Mouse (Mus musculus) urinary bladder, postnatal 36 days (tissue): ENCODE results near the gene N4bp2.
"Not testable (repeated sequence)": the region's sequence is repeated elsewhere in the genome, so short reads cannot be mapped to it uniquely, and the experiment has no call there.

Experiments used
- DNase-seq, 2 experiments: peaks; one replicate each; pipeline ENCODE4 v3.0.0; 2022; ENCODE audit warnings: low spot score in 2 of 2, mixed read lengths in 1 of 2

Gene N4bp2

DNA sequence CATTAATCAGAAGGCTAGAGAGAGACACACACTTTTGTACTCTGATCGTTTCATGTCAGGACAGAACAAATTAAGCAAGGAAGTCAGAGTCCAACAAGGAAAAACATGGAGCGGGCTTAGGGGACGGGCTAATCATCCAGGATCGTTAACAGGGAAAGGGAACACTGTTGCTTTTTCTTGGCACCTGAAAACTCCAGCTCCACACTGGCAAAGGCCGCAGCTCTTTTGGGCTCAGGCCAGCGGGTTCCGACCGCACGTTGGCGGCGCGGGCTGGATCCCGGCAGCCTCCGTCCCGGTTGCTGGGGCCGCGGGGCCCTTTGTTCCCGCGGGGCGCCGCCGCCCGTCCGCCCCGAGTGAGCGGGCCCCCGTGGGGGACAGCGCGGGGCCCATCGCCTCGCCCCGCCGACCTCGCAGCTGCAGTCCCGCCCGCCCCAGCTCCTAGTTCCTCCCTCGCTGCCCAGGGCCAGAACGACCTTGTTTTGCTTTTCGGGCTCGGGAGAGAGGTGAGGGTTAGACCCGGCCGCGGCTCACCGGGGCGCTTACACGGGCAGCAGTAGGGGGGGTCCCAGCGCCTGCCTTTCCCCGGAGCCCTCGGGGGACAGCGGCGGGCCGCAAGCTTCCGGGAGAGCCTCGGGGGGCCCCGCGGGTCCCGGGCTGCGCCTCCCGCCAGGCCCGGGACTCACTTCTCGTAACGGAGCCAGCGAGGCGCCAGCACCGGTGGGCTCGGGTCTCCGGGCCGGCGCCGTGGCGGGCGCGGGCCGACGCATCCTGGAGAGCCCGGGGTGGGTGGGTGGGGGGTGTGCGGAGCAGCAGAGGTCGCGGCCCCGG is at the start of gene N4bp2:
N4bp2 (plus strand) TSS at position 434 of the 828 bp plus-strand sequence.
- peak; percentile 62 to 76 for DNase-seq

DNA sequence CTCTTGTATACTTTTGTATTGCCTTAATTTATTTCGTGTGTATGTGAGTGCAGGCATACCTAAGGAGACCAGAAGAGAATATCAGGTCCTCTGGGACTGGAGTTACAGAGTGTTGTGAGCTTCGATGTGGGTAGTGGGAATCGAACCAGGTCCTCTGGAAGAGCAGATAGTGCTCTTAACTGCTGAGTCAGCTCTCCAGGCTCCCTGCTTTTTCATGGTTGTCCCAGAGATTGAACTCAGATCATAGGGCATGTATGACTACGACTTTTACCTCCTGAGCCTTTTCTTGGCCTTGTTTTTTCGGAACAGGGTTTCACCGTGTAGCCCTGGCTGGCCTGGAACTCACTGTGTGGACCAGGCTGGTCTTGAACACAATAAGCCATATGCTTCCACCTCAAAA is 48.2 kb upstream of the N4bp2 start:
- no peak for DNase-seq

DNA sequence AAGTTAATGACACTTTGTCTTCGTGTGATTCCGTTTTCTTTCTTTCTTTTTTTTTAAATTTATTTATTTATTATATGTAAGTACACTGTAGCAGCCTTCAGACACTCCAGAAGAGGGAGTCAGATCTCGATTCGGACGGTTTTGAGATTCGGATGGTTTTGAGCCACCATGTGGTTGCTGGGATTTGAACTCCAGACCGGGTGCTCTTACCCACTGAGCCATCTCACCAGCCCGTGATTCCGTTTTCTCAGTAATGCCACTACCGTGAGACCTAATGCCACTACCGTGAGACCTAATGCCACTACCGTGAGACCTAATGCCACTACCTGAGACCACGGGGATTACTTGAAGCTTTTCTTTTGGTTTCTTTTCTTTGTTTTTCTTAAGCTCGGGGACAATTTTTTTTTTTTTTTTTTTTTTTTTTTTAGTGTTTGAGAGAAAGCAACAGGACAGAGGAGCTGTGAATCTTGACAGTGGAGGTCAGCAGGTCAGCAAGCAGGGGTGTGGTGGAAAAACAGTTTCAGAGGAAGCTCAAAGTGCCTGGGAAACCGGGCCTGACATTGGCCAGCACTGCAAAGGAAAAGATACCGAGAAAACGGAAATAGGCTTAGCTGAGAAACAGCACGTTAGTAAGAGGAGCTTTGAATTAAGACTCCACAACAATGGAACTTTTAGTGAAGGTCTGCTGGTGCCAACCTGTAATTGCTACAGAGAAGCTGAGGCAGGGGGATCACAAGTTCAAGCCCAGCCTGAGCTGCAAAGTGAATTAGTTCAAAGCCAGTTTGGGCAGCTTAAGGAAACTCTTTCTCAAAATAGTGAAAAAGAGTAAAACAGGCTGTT is 46.0 kb upstream of the N4bp2 start:
- DNase-seq: no peak

DNA sequence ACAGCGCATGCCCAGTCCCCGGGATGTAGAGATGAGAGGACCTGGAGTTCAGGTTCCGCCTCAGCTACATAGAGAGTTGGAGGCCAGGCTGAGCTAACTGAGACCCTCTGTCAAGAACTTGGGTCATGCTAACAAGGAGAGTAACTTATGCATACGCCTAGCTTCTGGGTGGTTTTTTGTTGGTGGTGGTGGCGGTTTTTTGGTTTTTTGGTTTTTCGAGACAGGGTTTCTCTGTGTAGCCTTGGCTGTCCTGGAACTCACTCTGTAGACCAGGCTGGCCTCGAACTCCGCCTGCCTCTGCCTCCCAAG is 45.5 kb upstream of the N4bp2 start:
- DNase-seq: not testable (repeated sequence)

DNA sequence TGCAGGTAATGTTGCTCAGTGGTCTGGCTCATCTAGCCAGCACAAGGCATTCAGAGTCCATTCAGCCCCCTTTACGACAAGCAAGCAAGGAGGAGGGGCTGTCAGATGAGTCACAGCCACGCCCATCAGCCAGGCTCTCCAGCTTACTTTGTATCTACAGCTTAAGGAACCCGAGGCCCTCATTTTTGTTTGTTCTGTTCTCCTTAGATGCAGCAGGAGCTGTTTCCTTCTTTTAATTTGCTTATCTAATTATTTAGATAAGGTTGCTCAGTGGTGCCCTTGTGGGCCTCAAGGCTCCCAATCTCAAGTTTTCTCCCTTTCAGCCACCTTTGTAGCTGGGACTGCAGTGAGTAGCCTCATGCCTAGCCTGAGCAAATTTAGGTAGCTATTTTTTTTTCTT is 45.0 kb upstream of the N4bp2 start:
- DNase-seq: peak in 1 of 2 experiments; percentile 4

DNA sequence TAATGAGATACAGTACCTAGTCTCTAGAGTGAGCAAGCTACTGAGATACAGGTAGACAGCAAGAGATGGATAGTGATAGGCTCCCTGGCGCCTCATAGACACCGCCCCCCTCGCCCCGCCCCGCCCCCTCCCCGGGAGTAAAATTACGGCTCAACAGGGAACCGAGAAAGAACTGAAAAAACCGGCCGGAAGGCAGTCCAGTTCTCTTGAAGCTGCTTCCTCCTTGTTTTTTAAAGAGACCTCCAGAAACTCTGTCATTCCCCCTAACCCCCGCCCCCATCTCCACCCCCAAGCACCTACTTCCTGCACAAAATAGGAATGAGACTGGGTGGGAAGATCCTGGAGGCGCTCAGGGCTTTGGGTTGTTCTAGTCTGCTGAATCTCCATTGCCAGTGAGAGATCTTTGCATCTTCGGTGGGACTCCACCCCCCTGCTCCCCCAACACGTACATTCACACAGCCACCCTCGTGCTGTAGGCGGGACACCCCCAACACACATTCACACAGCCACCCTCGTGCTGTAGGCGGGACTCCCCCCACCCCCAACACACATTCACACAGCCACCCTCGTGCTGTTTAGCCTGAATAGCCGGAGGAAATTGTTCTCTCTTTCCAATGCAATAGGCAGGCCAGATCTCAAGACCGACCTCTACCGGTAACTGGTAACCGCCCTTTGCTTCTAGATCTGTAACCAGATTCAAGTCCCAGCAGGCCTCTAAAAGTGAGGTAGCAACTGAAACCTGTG is 38.8 kb upstream of the N4bp2 start:
- peak; percentile 66 to 74 for DNase-seq

DNA sequence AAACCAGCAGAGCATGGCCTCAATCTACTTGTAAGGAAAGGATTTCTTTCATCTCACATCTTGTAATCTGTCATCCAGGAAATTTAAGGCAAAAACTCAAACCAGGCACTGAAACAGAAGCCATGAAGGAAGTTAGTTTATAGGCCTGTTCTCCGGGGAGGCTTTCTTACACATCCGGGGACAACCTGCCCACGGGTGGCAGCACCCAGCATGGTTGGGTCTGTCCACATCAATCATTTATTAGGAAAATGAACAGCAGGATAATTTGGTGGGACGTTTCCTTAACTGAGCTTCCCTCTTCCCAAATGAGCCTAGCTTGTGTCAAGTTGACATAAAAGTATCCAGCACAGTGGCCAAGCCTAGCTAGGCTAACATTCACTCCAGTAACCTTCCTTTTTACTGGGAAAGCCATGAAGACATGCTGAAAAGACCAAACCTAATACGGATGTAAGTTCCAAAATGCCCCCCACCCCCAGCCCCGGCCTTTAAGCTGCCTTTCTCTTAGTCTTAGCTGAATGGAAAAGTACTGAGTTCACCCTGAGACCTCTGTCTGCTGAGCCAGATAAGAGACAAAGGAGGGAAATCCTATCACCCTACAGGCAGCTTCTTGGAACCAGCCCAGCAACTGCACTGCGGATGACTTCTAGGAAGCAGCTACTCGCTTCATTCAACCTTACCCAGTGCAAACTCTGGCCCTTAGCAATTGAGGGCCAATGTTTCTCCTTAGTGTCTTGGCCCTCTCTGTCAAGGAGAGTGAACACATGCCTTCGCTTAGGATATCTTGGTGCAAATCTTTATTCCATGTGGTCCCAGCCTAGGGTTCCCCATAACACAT is 31.9 kb upstream of the N4bp2 start:
- no peak for DNase-seq

DNA sequence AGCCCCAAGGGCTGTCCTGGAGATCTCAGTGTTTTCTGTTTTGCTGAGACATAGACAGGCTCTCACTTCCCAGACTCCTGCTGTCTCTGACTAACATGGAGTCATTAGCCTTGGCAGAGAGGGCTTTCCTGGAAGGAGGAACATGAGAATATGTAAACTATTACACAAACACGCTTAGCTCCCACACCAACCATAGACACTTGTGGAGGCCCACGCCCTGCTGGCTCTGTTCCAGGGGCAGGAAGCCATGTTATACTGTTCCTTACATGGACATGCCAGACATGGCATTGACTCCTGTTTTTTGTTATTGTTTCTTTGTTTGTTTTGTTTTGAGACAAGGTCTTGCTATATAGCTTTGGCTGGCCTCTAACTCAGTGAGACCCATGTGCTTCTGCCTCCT is 27.7 kb upstream of the N4bp2 start:
- no peak for DNase-seq

DNA sequence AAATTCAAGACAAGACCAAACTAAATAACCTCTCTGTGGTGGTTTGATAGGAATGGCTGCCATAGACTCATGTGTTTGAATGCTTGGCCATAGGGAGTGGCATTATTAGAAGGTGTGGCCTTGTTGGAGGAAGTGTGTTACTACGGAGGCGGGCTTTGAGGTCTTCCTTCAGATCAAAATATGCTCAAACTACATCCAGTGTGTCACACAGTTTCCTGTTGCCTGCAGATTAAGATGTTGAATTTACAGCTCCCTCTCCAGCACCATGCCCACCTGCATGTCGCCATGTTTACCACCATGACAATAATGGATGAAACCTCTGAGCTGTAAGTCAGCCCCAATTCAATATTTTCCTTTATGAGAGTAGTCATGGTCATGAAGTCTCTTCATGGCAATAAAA is 24.0 kb upstream of the N4bp2 start:
- no peak for DNase-seq

DNA sequence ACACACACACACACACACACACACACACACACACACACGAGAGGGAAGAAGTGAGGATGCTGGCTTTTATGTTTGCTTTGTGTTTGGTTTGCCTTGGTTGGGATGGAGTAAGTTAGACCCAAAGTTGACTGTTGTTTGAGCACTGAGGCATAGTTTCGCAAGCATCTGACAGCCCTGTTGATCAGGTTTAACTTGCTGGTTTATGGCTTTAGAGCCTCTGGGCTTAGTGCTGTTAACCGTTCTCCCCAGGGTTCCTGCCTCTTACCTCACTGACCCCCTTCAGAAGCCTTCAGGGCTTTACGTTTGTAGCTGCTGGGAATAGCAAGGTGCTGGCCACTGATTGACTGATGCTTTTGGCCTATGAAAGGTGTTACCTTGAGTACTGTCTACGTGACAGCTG is 16.4 kb upstream of the N4bp2 start:
- DNase-seq: peak; percentile 49 to 51

DNA sequence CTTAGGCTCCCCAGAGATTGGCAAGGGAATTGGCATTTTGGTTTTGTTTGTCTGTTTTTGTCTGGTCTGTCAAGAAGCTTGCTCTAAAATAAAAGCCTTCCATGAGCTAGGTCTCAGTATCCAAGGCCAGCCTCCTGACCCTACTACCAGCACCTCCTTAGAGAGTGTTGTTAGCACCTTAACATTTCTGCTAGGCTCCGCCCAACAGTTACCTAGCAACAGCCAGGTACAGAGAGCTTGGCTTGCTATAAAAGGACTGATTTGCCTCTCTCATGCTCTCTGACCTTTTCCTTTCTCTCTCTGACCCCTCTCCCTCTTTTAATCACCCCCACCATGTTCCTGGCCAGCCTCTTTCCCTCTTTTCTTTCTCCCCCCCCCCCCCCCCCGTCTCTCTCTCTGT is 14.9 kb upstream of the N4bp2 start:
- DNase-seq: no peak

DNA sequence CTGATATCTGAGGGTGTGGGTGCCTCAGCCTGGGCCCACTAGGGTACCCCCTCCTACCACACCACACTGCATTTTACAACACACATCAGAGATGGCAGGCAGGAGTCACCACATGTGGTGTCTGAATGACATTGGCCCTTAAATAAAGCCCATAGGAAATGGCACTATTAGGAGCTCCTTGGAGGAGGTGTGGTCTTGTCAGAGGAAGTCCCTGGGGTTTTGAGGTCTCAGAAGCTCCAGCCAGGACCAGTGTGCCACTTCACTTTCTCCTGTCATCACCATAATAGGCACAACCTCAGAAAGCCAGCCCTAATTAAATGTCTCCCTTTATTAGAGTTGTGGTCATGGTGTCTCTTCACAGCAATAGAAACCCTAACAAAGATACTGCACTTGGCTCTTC is 14.4 kb upstream of the N4bp2 start:
- DNase-seq: no peak

DNA sequence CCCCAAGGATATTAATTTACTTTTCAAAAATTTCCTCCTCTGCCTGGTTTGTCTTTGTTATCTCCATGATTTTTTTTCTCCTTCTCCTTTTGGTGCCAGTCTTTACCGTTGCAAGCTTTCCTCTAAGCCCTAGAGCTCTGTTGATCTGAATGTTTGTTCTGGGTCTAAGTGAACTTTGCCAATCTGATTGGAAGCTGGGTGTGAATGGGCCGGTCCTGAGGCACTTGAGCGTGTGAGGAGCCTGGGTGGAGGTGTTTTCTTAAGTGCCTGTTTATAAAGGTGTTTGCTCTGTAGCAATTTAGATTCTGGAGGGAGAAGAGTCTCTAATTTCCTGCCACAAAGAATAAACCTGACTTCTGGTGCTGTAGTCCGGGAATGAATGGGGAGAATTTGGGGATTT is 11.3 kb upstream of the N4bp2 start:
- DNase-seq: no peak

DNA sequence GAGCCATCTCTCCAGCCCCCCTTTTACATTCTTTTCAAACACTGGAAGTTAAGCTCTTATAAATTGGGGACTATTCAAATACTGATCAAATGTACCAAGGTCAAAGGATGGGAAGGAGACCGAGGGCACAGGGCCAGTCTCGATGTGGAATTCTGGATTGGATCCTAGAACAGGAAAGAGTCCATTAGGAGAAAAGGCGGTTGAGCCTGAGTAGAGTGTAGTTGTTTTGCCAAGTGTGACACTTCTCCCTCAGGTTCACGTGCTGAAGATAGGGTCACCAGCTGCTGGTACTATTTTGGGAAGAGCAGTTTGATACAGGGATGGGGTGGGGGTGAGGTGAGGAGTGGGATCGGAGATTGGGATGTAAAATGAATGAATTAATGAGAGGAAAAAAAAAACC is 7.5 kb upstream of the N4bp2 start:
- DNase-seq: no peak

DNA sequence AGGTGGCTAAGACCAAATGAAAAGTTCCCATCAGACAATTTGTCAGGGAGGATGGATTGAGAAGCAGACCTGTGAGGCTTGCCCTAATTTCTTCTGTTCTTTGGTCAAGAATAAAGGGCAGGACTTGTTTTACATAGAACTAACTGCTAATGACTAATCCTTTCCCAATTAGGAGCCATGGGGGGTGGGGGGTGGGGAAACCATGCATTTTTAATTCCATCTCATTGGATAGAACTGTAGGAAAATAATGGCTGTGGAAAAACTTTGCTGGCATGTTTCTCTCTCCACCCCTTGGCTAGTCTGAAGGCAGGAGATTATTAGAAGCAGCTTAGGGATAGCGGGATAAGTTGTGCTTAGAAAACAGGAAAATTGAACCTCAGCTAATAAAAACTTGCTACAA is 6.2 kb upstream of the N4bp2 start:
- no peak for DNase-seq

DNA sequence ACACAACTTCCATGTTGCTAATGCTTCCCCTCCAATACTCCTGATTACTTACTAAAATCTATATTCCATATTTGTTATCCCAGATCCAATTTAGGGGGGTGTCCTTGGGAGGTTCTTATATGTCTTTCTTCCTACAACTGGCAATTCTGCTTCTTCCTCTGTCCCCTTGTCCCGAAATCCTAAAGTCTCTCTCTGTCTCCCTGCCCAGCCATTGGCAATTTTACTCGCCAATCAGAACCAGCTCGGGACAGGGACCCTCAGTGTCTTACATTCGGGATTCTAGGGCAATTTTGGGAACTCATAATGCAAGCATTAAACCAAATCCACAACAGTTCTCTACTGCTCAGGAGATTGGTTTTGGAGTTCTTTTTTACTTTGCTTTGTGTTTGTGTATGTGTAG is 3.3 kb upstream of the N4bp2 start:
- no peak for DNase-seq

DNA sequence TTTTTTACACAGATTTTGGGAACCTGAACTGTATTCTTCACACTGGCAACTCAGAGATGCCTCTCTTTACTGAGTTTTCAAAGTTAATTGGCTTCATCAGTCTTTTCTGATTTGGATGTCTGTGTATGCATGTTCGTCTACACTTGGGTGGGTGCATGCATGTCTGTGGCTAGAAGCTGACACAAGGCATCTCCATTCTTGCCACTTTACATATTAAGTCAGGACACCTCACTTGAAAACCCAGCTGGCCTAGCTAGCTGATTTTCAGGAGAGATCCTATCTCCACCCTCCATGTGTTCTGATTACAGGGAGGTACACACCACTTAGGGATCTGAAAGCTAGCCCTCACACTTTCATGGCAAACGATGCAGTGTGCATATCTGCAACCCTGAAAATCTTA is 2.7 kb upstream of the N4bp2 start:
- DNase-seq: no peak

DNA sequence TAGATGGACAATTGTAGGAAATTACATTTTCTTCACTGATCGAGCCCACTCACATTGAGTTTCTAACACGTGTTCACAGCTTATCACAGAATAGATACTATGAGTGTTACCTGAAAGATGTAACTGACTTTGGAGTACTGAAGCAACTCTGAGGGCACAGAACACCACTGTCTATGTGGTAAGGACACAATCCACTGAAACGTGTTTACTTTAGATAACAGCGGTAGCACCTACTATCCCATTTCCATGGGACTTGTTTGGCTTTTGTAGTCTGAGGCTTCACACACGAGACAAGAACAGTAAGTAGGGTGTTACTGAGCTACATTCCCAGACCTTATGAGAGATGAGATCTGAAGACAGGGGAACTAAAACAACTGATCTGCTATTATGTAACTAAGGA is 2.3 kb upstream of the N4bp2 start:
- no peak for DNase-seq

DNA sequence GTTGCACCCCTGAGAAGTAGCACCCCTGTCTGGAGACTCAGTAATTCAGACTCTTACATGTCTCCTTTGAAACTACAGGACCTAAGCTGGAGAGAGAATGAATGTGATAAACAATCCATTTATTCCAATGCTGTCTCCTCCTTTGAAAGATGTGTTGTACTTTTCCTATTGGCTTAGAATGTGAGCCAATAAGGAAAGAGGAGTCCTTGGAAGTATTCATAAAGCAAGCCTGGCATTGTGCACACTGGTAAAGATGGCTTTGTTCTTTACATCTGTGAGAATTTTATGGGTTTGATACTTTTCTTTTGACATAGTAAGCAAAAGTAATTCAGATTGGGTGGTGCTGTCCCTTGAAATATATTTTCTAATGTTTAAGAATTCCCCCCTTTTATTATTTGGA is 1.4 kb upstream of the N4bp2 start:
- DNase-seq: no peak

DNA sequence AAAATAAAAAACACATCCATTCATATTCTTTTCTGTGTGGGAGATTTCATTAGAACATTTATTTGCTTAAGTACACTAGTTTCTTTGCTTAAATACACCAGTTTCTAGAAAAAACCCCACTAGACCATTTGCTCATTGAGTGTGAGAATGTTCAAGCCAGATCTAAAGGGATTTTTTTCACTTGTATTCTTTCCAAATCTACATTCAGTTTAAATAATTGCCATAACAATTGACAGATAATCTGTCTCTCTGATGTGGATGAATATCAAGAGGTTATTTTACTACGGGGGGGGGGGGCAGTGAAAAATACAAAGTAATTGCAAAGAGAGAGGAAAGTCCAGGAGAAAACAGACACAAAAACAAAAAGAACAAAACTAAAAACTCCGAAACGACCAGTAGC is 635 bp upstream of the N4bp2 start:
- no peak for DNase-seq

DNA sequence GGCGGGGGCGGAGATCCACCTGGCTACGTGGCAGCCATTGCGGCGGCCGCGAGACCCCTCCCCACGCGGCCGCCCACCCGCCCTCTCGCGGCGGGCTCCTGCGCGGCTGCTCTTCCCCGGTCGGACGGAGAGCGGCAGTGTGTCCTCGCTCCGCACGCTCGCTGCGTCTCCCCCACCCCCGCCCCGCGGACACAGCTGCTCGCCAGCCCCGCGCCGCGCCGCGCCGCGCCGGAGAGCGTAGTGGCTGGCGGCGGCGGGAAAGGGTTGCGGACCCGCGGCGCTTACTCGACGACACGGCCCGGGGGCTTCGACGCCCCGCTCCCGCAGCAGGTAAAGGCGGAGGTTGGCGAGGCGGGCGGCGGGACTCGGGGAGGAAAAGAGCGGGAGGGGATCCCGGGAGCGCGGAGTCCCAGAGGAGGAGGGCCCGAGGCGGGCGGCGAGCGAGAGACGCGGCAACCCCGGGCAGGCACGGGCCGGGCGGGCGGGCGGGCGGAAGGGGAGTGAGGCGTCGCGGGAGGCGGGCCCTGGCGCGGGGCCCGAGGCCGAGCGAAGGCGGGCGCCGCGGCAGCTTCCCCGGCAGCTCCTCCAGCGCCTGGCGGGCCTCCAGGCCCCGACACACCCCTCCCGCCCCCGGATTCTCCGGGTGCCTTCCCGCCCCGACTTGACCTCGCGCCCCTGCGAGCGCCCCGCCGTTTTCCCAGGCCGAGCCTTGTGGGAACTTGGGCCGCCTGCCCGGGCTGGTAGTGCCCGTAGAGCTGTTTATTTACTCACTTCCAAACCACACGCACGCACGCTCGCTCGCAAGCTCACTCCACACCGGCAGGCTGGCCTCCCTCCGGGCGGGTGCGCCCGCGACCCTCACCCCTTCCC is 830 bp downstream of the N4bp2 start:
- DNase-seq: peak; percentile 78 to 86
